9 mouse cellular contexts compared by ENCODE assay signal in genomic region chr2:118491741-118492395, GRCm38 (mm10). TPM values are rescaled to one million over a fixed set of nuclear protein-coding genes. Genes with fewer than 3 reads are reported as not detected.
A peak's percentile ranks its signal among the peaks of the same experiment; 100 is the strongest.
DNase-seq lines count a peak whose midpoint lies in the region; ATAC-seq and TF ChIP-seq lines count a peak whose summit lies in the region.
"Had no signal": no experiment of that assay in that cellular context is flagged by ENCODE, and none has a peak within 500 bp of the region (broad histone marks: within the 10 kb centered on the region; RNA-seq: fewer than 3 reads in every experiment).

No protein-coding gene starts in this region.

- peak overlapping the region; percentile 8; the same call in 1 of the 2 replicates for H3K27ac ChIP-seq in kidney, adult 2 months (ENCODE audit: insufficient read depth, low read depth, low read length)
- H3K27ac ChIP-seq in midbrain, embryonic 10.5 days (replicated peaks) = peak overlapping the region; percentile 39; the same call in 1 of the 2 replicates
- no peak overlapping the region for H3K27ac ChIP-seq in midbrain, embryonic 14.5 days (replicated peaks; ENCODE audit: low read depth, low read length)
- peak overlapping the region; percentile 79 for H3K27ac ChIP-seq in limb, embryonic 10.5 days
- H3K27ac ChIP-seq: hindbrain, embryonic 15.5 days had no signal

- H3K4me3 ChIP-seq in kidney, adult 2 months (ENCODE audit: insufficient read depth, low read depth, low read length) = no peak overlapping the region
- H3K4me3 ChIP-seq in midbrain, embryonic 10.5 days = no peak overlapping the region
- H3K4me3 ChIP-seq in midbrain, embryonic 14.5 days (replicated peaks; ENCODE audit: low read depth, low read length) = no peak overlapping the region
- H3K4me3 ChIP-seq in limb, embryonic 10.5 days = no peak overlapping the region
- H3K4me3 ChIP-seq: hindbrain, embryonic 15.5 days; liver, embryonic 13.5 days had no signal

- TF ChIP-seq CTCF in kidney, adult 2 months (conservative IDR thresholded peaks at IDR 0.05; ENCODE audit: insufficient read depth, insufficient read length, low read depth, low read length) = no peak

- H3K36me3 ChIP-seq in kidney, adult 2 months (ENCODE audit: control insufficient read depth, insufficient read depth, low read length) = no peaks in the 10 kb centered on the region
- H3K36me3 ChIP-seq in midbrain, embryonic 10.5 days = no peaks in the 10 kb centered on the region
- no peaks in the 10 kb centered on the region for H3K36me3 ChIP-seq in midbrain, embryonic 14.5 days (ENCODE audit: control insufficient read depth, insufficient read depth, low read length)
- no peaks in the 10 kb centered on the region for H3K36me3 ChIP-seq in limb, embryonic 10.5 days
- H3K36me3 ChIP-seq: hindbrain, embryonic 15.5 days; liver, embryonic 13.5 days had no signal

- H3K27me3 ChIP-seq in kidney, adult 2 months (replicated peaks; ENCODE audit: control insufficient read depth, insufficient read depth, low read length) = no peaks in the 10 kb centered on the region
- no peaks in the 10 kb centered on the region for H3K27me3 ChIP-seq in midbrain, embryonic 10.5 days (ENCODE audit: low read depth, poor library complexity, severe bottlenecking)
- no peaks in the 10 kb centered on the region for H3K27me3 ChIP-seq in midbrain, embryonic 14.5 days (ENCODE audit: control insufficient read depth, insufficient read depth, low read length)
- H3K27me3 ChIP-seq in limb, embryonic 10.5 days (ENCODE audit: low read depth, poor library complexity, severe bottlenecking) = no peaks in the 10 kb centered on the region
- H3K27me3 ChIP-seq: hindbrain, embryonic 15.5 days; liver, embryonic 13.5 days had no signal

- no peak for ATAC-seq in midbrain, embryonic 14.5 days (ENCODE audit: low FRiP score, low TSS enrichment)
- no peak for ATAC-seq in cerebellum, adult (ENCODE audit: insufficient number of reproducible peaks, low FRiP score, low TSS enrichment)

- no peak overlapping the region for H3K4me2 ChIP-seq in midbrain, embryonic 14.5 days (ENCODE audit: low read length)
- H3K4me2 ChIP-seq: hindbrain, embryonic 15.5 days; liver, embryonic 13.5 days had no signal

- no peaks in the 10 kb centered on the region for H3K9me3 ChIP-seq in midbrain, embryonic 10.5 days (replicated peaks)
- H3K9me3 ChIP-seq in midbrain, embryonic 14.5 days (ENCODE audit: control insufficient read depth, low read length) = no peaks in the 10 kb centered on the region
- no peaks in the 10 kb centered on the region for H3K9me3 ChIP-seq in limb, embryonic 10.5 days (replicated peaks)
- H3K9me3 ChIP-seq: hindbrain, embryonic 15.5 days; liver, embryonic 13.5 days had no signal

- H3K4me1 ChIP-seq in kidney, adult 2 months (ENCODE audit: control insufficient read depth, insufficient read depth, low read length) = peaks cover 9% of the 10 kb centered on the region; the same call in 1 of the 2 replicates
- H3K4me1 ChIP-seq in midbrain, embryonic 10.5 days = peaks cover 26% of the 10 kb centered on the region
- H3K4me1 ChIP-seq in midbrain, embryonic 14.5 days (ENCODE audit: control insufficient read depth, insufficient read depth, low read length) = no peaks in the 10 kb centered on the region
- peaks cover 51% of the 10 kb centered on the region for H3K4me1 ChIP-seq in limb, embryonic 10.5 days
- H3K4me1 ChIP-seq: hindbrain, embryonic 15.5 days had no signal

- no peak overlapping the region for H3K9ac ChIP-seq in midbrain, embryonic 14.5 days (replicated peaks; ENCODE audit: low read length)
- H3K9ac ChIP-seq: hindbrain, embryonic 15.5 days; liver, embryonic 13.5 days had no signal

- WGBS in kidney, adult 2 months = 93% methylated on average over 4 of the region's 4 CpGs
- WGBS in midbrain, embryonic 10.5 days = 84% methylated on average over 4 of the region's 4 CpGs
- WGBS in midbrain, embryonic 14.5 days = 86% methylated on average over 4 of the region's 4 CpGs
- 75% methylated on average over 4 of the region's 4 CpGs for WGBS in limb, embryonic 10.5 days

- no peak for TF ChIP-seq POLR2A in kidney, adult 2 months (IDR thresholded peaks at IDR 0.05; ENCODE audit: low read depth, low read length)

- DNase-seq in kidney, adult 2 months = peak; percentile 58
- DNase-seq in kidney, postnatal 25 days = no peak
- DNase-seq in midbrain, embryonic 10.5 days (ENCODE audit: low spot score) = no peak
- DNase-seq in midbrain, embryonic 14.5 days = no peak
- DNase-seq in limb, embryonic 10.5 days (ENCODE audit: low spot score) = no peak
- no peak for DNase-seq in adrenal gland, adult 18-20 months (ENCODE audit: low spot score in 2 of 2)
- DNase-seq: liver, embryonic 13.5 days had no signal

RNA-seq across cellular contexts. Expression of gene Srp14, which starts 12.4 kb away (rescaled TPM):
- polyA plus RNA-seq in kidney, adult 2 months (2012; rRNA removed) = 50.9 and 77.2 TPM in 2 replicates
- polyA plus RNA-seq in midbrain, embryonic 10.5 days (2016; fragmentation: Nextera tagmentation; extraction: Ambion mirVana) = 261 and 272 TPM in 2 replicates
- 327 and 366 TPM in 2 replicates for polyA plus RNA-seq in midbrain, embryonic 14.5 days (2014; fragmentation: Nextera tagmentation; extraction: Ambion mirVana)
- 227 and 232 TPM in 2 replicates for polyA plus RNA-seq in limb, embryonic 10.5 days (2016; fragmentation: Nextera tagmentation; extraction: Ambion mirVana)
- 100 to 1,000 TPM; 217 to 225 TPM for total RNA-seq in adrenal gland, adult 18-20 months (2021)

RNA-seq across cellular contexts. Expression of gene Bmf, which starts 57.6 kb away (rescaled TPM):
- polyA plus RNA-seq in kidney, adult 2 months (2012; rRNA removed) = 9.1 and 10.5 TPM in 2 replicates
- polyA plus RNA-seq in midbrain, embryonic 10.5 days (2016; fragmentation: Nextera tagmentation; extraction: Ambion mirVana) = 2.9 and 3.0 TPM in 2 replicates
- polyA plus RNA-seq in midbrain, embryonic 14.5 days (2014; fragmentation: Nextera tagmentation; extraction: Ambion mirVana) = 1.9 and 2.8 TPM in 2 replicates
- polyA plus RNA-seq in limb, embryonic 10.5 days (2016; fragmentation: Nextera tagmentation; extraction: Ambion mirVana) = 4.2 and 5.5 TPM in 2 replicates
- 1 to 10 TPM; 6.6 to 6.8 TPM for total RNA-seq in adrenal gland, adult 18-20 months (2021)
